Mouse (Mus musculus): ENCODE measurements around the gene Sash1.

Sash1 gene

DNA sequence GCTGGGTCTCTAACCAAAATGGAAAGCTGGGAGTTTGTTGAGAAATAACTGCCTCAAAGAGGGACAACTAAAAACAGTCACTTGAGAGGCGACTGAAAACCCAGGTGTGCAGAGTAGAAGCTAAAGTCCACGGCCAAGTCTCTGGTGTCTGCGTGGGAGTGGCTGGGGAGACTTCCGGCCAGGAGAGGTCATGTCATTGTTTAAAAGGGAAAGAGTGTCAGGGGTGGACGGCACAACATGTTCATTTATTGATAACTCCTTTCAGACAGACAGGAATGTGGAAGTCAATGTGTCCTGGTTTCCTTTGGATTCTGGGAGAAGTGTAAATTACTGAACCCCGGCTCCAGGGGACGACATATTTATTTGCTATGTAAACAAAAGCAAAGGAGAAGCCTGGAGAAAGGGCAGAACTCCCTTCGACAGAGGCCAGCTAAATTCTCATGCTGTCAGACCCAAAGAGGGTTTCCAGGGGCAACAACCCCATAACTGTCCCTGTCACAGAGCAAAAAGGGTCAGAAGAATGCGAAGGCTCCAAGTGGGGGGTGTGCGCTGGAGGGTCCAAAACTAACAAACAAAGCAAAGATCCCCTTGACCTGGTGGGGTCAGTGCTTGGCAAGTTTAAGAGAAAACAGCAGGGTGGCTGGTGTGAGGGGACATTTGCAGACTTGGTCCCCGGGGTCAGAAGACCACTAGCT, 100.3 kb downstream of the Sash1 start:
- no peak for DNase-seq

DNA sequence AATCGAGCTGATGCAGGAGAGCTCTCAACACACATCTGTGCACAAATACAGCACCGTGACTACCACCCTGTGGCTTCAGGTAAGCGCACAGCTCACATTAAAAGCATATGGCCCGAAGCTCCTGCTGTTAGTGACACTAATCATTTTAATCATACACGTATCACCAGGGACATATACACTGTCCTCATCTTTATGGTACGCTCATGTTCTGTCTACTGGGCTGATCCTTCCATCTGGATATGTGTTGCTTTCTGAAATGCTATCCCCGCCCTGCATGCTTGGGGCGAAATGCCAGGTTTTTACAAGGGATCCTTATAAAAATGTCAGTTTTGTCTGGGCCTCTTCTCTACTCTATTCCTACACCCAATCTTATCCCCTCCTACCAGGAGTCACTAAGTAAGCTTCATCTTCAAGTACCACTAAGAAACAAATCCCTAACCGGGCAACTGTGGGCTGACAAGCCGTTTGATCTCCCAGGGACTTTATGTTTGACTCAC, 103.9 kb downstream of the Sash1 start:
- DNase-seq = no peak

- DNase-seq = no peak
Observed at GRCm38 (mm10) chr10:8779842-8780241, 106.0 kb downstream of the Sash1 start.

DNA sequence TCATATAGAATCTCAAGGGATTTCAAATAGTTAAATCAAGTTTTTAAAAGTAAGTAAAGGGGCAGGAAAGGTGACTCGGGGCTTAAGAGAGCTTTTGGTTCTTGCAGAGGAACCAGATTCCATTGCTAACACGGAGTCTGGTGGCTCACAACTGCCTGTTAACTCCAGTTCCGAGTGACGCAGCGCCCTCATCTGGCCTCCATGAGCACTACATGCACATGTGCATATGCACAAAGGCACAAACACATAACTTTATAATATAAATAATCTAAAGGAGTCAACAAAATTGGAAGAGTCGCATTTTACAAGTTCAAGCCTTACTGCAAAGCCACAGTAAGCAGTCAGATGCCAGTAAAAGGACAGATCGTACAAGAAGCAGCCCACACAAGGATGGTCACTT, 107.0 kb downstream of the Sash1 start:
- DNase-seq = no peak

DNA sequence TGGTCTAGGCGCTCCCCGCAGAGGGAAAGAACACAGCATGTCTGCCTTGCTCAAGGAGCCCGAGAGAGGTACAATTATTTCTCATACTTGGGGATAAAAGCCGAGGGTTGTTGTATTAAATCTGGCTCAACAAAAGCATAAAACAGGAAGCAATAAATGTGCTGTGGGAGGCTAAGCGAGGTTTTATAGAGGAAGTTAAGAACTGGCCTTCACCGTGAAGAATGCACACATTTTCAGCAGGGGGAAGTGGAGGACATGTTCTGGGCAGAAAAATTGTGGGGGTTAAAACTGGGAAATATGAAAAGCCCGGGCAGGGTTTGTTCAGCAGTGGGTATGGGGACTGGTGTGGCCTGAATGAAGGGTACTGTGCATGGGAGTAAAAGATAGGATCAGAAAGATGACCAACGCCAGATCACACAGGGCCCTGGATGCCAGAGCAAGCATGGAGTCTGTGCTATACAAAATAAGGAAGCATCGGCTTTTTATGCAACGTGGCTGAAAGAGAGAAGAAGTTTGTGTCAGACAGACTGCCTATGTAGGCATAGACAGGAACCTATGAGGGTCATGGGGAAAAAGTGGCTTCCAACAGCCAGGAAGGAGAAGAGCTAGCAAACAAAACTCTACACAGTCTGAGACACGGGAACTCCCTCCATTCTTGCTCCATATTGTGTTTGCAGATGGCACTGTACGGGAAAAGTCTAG, 108.2 kb downstream of the Sash1 start:
- no peak for DNase-seq

DNA sequence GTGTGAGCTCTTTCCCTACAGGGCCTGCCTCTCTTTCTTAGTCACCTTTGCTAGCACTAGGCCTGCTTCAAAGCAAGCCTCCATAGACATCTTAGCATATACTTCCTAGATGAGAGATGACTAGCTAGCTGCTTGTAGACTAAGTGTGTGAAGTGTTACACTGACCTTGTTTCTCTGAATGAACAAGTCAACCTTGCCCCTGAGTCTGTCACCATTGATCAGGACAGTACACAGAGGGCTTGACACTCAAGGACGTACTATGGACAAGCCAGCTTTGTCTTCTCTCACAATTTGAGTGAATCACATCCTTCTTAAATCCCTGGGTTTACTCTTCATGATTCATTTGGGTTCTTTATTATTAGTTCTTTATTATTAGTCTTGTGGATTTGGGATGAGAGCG, 109.1 kb downstream of the Sash1 start:
- DNase-seq = no peak

DNA sequence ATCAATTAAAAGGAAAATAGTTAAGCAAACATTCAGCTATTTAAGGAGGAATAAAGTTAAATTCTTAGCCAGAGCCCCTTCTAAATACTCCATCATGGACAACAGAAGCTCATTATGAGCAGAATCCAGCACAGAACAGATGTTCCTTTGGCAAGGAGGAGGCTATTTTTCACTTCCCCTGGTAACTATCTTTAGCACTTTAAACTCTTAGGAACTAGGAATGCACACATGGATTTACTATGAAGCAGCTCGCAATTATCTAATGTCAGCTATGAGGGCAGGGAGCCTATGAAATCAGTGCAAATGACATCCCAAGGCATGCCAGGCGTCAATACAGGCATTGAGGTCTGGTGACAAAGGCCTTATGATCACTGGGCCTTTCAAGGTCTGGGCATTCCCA, 110.1 kb downstream of the Sash1 start:
- no peak for DNase-seq

- no peak for DNase-seq
Observed at GRCm38 (mm10) chr10:8772464-8773209, 113.2 kb downstream of the Sash1 start.

GRCm38 (mm10) chr10:8770931-8771653, 114.8 kb downstream of the Sash1 start:
- no peak for DNase-seq

DNA sequence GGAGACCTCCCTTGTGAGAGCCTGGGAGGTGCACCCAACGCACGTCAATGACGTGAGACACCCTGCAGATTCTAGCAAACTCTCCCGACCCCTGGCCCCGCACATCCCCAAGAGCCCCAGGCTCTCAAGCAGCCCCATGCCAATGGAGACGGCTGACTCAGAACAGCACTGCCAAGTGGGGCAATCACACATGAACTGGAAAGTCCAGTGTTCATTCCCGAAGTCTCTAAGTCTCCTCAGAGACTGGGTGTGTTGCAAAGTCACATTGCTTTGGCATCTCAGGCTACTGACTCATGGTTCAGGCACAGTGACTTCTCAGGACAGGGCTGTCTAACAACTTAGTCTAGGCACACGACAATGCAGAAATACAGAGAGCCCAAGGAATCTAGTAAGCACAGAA, 117.2 kb downstream of the Sash1 start:
- DNase-seq = no peak

GRCm38 (mm10) chr10:8767381-8767780, 118.5 kb downstream of the Sash1 start:
- DNase-seq = no peak

- DNase-seq = no peak
Observed at GRCm38 (mm10) chr10:8765922-8766522, 119.8 kb downstream of the Sash1 start.

- DNase-seq = no peak
Observed at GRCm38 (mm10) chr10:8762771-8763170, 123.1 kb downstream of the Sash1 start.

GRCm38 (mm10) chr10:8762209-8762701, 123.6 kb downstream of the Sash1 start:
- DNase-seq = no peak

- DNase-seq = no peak
Observed at GRCm38 (mm10) chr10:8761656-8762055, 124.2 kb downstream of the Sash1 start.

DNA sequence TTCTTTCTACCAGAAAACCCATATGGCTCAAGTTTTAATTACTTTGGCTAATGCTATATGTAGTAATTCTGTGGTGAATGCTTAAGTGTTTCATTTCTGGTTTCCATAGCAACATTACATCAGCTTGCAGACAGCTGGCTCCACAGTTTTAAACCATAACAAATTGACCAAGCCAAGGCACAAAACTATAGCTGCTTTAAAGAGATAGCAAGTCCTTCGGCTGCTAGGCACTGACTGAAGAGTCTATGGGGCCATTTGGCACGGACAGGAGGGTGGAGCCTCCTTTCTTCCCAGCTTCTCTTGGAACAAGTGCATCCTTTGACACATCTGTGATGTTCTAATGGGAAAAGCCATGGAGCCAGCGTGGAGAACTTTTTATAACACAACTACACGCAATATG, 125.3 kb downstream of the Sash1 start:
- no peak for DNase-seq

DNA sequence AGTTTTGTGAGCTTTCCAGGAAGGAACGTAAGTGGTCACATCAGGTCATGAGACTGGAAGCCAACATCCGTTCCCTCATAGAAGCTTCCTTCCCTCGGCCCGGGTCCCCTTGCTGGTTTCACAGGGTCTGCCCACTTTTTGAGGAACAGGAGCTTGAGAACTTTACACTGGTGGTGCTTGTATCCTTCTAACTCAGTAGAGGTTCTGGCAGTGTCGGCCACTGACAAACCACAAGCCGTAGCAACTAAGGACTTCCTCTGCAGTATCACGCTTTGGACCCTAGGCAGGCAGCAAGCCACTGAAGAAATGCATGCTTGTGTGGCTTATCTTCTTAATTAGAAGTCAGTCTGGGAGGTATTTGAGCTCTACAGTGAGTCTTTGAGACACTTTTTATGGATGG, 126.6 kb downstream of the Sash1 start:
- no peak for DNase-seq

- DNase-seq = no peak
Observed at GRCm38 (mm10) chr10:8757429-8757931, 128.4 kb downstream of the Sash1 start.

- DNase-seq = no peak
Observed at GRCm38 (mm10) chr10:8756604-8757354, 129.1 kb downstream of the Sash1 start.

- no peak for DNase-seq
Observed at GRCm38 (mm10) chr10:8753377-8753776, 132.5 kb downstream of the Sash1 start.

DNA sequence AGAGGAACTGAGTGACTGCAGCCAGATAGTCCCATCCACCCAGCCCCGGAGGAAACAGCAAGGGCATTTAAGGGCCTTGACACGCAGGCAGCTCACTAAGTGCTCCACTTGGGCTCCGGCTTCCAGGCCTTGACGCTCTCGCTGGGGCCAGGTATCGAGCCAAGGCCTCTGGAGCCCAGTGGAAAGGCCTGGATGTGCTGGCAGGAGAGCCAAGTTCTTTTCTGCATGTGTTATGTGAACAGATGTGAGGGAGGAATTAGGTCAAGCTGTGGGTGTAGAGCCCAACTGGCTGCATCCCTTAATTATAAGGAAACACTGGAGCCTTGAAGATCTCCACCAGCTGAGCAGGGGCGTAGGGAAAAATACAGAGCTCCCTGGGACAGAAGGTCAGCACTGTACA, 133.4 kb downstream of the Sash1 start:
- DNase-seq = no peak

GRCm38 (mm10) chr10:8749537-8749936, 136.3 kb downstream of the Sash1 start:
- DNase-seq = no peak

All from cerebellum, adult 11 months (tissue).